In genomic region chr12:16237498-16237897, GRCm38 (mm10) we compare ENCODE assay signal across 14 mouse cellular contexts.
"Had no signal": no experiment of that assay in that cellular context is flagged by ENCODE, and none has a peak within 500 bp of the region (broad histone marks: within the 10 kb centered on the region; RNA-seq: fewer than 3 reads in every experiment).

No protein-coding gene starts in this region.

- H3K27ac ChIP-seq: layer of hippocampus, adult 2 months; limb, embryonic 15.5 days; liver, embryonic 12.5 days; midbrain, embryonic 12.5 days; neural tube, embryonic 13.5 days; stomach, postnatal 0 days had no signal

- DNase-seq: kidney, postnatal 10 days; kidney, postnatal 4 days; lung, embryonic 14.5 days; lung, postnatal 10 days; lung, postnatal 4 days; right cerebral cortex, adult 18-20 months; thymus, postnatal 4 days had no signal

- H3K36me3 ChIP-seq: limb, embryonic 15.5 days; liver, embryonic 12.5 days; midbrain, embryonic 12.5 days; neural tube, embryonic 13.5 days had no signal

- H3K4me1 ChIP-seq: limb, embryonic 15.5 days; liver, embryonic 12.5 days; midbrain, embryonic 12.5 days; neural tube, embryonic 13.5 days had no signal

- H3K9ac ChIP-seq: limb, embryonic 15.5 days; liver, embryonic 12.5 days; lung, embryonic 14.5 days; midbrain, embryonic 12.5 days; neural tube, embryonic 13.5 days had no signal

- H3K9me3 ChIP-seq: limb, embryonic 15.5 days; liver, embryonic 12.5 days; midbrain, embryonic 12.5 days; neural tube, embryonic 13.5 days had no signal

- H3K4me2 ChIP-seq: limb, embryonic 15.5 days; liver, embryonic 12.5 days; lung, embryonic 14.5 days; midbrain, embryonic 12.5 days; neural tube, embryonic 13.5 days had no signal

- ATAC-seq: liver, embryonic 12.5 days; midbrain, embryonic 16.5 days had no signal

- H3K27me3 ChIP-seq: limb, embryonic 15.5 days; liver, embryonic 12.5 days; midbrain, embryonic 12.5 days; neural tube, embryonic 13.5 days had no signal

- H3K4me3 ChIP-seq: layer of hippocampus, adult 2 months; limb, embryonic 15.5 days; liver, embryonic 12.5 days; midbrain, embryonic 12.5 days; neural tube, embryonic 13.5 days had no signal
